Mouse (Mus musculus) brown adipose tissue, adult 24 weeks (tissue): ENCODE data around the gene Dnah2. TPM values are rescaled to one million over a fixed set of nuclear protein-coding genes. Genes with fewer than 3 reads are reported as not detected.

Experiments
- H3K27ac ChIP-seq: fragments of 200-500 bp; replicated peaks from 2 replicates; pipeline ENCODE4 v1.5.1; 2012; ENCODE audit warnings: low read depth, mild to moderate bottlenecking, low read length
- H3K4me1 ChIP-seq: fragments of 200-500 bp; 2 replicates; pipeline ENCODE4 v1.6.1; 2012; ENCODE audit warnings: low read length, mixed read lengths; ENCODE audit not compliant: control insufficient read depth, insufficient read depth, insufficient read length
- H3K4me3 ChIP-seq: fragments of 200-500 bp; 2 replicates; pipeline ENCODE4 v1.5.1; 2012; ENCODE audit warnings: low read depth, mild to moderate bottlenecking, low read length, moderate library complexity; ENCODE audit not compliant: insufficient read depth
- polyA plus RNA-seq: library from polyadenylated mRNA; stranded (reverse); fragments of >200 nt; gene quantifications from 2 replicates; pipeline ENCODE4 v1.2.4, GENCODE M21; 2012; ENCODE audit not compliant: missing spikeins, insufficient read depth, insufficient read length

Dnah2 gene
- polyA plus RNA-seq, 1 experiment, result not detected

DNA sequence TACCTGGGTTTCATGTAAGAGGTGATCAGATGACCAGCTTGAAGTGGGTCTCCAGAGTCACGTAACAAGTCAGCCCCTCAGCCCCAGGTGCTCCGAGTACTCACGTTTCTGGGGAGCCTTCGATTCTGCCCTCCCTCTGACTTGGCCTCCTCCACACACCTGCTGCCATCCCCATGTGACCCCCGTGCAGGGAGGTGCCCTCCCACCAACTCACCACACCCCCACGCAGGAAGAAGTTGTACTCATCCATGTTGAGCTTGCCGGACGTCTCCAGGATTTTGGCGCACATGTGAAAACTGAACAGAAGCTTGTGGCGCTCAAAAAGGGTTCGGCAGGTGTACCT lies 116.3 kb downstream of the Dnah2 start:
- Histone ChIP-seq H3K4me1 (no peaks in the 10 kb centered on the region), H3K4me3 (no peak overlapping the region), H3K27ac (no peak overlapping the region)

DNA sequence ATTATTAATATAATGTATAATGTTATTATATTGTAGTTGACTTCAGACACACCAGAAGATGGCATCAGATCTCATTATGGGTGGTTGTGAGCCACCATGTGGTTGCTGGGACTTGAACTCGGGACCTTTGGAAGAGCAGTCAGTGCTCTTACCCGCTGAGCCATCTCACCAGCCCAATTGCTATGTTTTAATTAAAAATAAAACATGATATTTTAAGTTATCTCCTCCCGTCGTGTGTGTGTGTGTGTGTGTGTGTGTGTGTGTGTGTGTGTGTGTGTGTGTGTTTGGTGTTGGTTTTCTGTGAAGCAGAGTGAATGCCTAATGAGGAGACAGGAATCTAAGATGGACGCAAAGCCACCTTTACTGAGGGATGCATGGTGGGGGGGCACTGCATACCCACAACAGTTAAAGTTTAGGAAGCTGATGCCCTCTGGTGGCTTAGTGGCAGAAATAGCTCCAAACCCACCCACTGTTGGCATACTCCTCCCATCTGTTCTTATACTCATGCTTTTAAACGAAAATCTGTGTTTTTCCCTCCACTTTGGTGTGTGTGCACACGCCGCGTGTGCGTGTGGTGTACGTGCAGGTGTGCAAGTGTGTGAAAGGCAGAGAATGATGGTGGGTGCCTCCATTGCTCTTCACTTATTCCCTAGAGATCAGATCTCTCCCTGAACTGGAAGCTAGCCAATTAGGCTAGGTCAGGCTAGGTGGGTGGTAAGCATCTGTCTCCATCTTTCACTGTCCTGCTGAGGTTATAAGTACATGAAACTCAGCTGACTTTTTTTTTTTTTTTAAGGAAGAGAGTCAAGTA lies 116.9 kb downstream of the Dnah2 start:
- Histone ChIP-seq H3K4me3 (no peak overlapping the region), H3K4me1 (no peaks in the 10 kb centered on the region), H3K27ac (no peak overlapping the region)

DNA sequence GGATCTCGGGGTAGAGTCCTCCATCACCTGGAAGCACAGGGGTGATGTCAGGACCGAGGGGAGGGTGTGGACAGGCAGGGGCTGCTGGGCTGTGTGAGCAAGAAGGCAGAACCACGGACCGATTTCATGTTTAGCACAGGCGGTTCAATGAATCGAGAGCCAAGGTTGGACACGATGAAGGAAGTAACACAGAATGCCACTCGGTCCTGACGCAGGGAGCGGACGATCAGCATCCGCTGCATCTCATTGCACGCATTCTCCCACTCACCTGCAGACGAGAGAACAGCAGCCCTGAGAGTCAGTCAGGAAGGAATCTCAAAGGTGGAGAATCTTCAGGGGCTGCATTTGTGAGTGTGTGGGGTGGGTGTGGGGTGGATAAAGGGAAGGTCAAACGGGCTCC lies 118.3 kb downstream of the Dnah2 start:
- H3K4me1 ChIP-seq, result no peaks in the 10 kb centered on the region
- no peak overlapping the region for H3K4me3 ChIP-seq
- H3K27ac ChIP-seq, result no peak overlapping the region

DNA sequence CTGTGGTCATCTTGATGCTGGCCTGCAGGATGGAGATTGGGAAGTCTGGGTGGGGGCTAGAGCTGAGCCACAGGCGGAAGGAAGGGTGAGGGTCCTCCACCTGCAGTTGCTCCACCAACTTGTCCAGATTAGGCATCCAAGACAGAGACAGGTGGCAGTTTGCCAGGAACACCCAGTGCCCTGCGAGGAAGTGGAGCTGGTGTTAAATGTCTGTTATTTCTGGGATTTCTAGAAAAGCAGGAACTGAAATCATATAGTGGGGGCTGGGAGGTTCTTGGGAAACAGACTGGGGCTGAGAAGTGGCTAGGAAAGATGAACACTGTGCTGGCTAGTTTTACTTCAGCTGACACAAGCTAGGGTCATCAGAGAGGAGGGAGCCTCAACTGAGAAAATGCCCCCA lies 119.6 kb downstream of the Dnah2 start:
- H3K4me1 ChIP-seq, result no peaks in the 10 kb centered on the region
- no peak overlapping the region for H3K4me3 ChIP-seq
- H3K27ac ChIP-seq, result no peak overlapping the region

DNA sequence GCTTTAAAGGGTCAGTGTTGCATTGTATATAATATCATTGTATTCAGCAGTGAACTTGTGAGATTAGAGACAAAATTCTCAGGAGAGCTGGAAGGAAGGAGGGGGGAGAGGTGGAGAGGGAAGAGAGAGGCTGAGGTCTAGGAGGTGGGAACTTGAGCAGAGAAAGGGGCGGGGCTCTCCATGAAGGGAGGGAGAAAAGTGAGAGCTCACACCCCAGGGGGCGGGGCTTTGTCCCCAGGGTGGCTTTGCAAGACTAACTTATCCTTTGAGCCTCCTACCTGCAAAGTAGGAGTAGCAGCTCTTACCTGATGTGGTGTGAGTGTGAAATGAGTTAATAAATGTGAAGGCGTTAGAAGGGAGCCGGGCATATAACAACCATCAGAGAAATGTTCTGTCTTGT lies 120.2 kb downstream of the Dnah2 start:
- Histone ChIP-seq H3K27ac (no peak overlapping the region), H3K4me3 (no peak overlapping the region), H3K4me1 (no peaks in the 10 kb centered on the region)

DNA sequence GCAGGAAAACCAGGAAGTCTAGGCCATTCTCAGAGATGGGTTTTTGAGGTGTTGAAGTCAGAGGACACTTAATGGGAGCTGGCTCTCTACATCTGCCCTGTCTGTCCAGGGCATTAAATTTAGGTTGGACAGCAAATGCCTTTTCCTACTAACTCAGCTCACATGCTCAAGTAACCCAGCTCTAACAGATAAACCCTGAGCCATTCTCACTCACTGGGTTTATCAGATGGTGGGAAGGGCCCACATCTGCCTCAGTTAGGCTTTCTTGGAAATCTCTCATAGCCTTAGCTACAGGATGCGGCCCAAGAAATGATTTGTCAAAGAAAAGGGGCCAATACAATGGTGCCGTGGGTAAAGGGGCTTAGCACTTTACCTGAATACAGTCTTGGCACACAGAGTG lies 122.7 kb downstream of the Dnah2 start:
- no peak overlapping the region for H3K4me3 ChIP-seq
- H3K27ac ChIP-seq, result no peak overlapping the region
- H3K4me1 ChIP-seq, result no peaks in the 10 kb centered on the region

DNA sequence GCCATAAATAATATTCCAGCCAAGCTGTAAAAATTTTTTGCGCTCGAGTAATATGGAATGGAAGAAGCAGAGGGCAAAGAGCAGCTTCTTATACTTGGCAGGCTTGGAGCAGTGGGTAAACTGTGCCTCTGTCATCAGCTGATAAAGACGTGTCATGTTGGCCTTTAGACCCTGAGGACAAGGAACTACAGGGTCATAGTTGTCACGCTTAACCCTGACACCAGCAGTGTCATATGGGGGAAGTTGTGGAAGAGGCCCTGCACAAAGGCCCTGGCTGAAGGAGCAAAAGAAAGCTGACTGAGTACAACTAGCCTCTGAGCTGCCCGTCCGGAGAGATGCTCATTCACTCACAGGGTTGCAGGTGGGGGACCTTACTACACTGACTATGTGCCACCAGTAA lies 125.0 kb downstream of the Dnah2 start:
- H3K4me3 ChIP-seq, result no peak overlapping the region
- H3K27ac ChIP-seq, result no peak overlapping the region
- H3K4me1 ChIP-seq, result no peaks in the 10 kb centered on the region

DNA sequence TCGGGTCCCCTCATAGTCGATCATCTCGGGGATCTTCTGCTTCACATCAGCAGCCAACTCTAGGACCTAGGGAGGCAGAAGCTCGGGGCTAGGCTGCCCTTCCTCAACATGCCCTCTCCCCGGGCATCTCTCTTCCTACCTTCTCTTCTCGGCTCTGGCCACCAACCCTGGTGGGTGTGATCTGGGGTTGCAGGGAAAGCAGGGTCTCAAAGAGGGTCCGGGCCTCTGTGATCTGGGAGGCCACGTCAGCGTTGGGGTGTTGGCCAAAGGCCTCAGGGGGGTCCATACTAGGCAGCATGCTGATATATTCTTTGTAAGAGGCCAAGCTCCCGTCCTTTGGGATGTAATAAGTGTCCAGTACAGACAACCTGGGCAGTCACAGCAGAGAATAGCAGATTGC lies 126.1 kb downstream of the Dnah2 start:
- Histone ChIP-seq H3K4me1 (no peaks in the 10 kb centered on the region), H3K4me3 (no peak overlapping the region), H3K27ac (no peak overlapping the region)

DNA sequence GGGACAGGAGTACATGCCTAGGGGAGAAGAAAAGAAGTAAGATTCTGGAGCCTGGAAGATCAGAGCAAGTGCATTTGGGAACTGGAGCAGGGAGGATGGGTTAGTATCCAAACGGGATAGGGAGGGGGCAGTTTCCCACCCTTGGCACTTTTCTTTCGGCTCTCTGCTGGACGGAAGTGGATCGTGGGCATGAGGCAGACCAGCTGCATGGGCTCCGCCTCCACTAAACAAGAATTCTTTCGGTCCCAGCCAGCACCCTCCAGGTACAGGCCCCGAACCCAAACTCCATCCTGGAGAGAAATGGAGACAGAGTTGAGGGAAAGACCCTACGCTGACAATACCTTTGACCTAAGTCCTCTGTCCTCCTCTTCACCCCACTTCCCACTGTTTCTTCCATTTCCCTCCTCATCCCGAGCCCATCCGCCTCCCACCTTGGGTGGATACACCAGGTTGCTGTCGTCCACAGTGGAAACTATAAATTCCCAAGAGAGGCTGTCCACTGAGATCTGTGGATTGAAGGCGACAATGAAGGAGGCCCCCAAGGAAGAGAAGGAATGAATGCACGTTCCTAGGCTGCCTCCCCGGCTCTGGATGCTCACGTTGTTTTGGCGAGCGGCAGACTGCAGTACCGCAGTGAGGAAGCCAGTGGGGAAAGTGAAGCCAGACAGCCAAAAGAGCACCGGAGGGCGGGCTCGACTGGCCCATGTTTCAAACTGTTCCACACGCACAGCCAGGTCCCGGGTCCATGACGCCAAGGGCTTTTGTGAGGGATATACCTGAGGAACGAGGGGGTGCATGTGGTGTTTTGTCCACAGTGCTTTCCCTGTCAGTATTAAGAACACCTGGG lies 127.6 kb downstream of the Dnah2 start:
- no peak overlapping the region for H3K4me3 ChIP-seq
- H3K4me1 ChIP-seq, result peaks cover 2% of the 10 kb centered on the region; the same call in 1 of the 2 replicates
- H3K27ac ChIP-seq, result no peak overlapping the region

DNA sequence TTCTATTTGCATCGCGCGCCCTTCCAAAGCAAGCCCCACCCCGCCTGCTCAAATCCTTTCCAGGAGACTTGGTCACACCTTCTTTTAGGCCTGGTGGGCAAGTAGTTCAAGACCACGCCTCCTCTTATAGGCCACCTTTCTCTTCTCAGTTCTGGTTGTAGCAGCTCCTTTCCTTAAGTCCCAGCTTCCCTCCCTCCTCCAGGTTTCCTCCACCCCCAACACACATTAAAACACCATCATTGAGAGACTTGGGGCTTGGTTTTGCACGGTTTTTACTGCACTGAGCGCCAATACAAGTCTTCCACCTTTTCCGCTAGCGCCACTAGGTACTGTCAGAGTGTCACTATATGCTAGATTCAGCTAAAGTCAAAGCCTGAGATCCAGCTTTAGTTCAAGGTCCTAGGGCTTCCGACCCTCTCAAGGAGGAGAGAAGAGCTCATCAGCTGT lies 128.3 kb downstream of the Dnah2 start:
- Histone ChIP-seq H3K27ac (no peak overlapping the region), H3K4me1 (peaks cover 2% of the 10 kb centered on the region; the same call in 1 of the 2 replicates), H3K4me3 (peak overlapping the region; percentile 73)

DNA sequence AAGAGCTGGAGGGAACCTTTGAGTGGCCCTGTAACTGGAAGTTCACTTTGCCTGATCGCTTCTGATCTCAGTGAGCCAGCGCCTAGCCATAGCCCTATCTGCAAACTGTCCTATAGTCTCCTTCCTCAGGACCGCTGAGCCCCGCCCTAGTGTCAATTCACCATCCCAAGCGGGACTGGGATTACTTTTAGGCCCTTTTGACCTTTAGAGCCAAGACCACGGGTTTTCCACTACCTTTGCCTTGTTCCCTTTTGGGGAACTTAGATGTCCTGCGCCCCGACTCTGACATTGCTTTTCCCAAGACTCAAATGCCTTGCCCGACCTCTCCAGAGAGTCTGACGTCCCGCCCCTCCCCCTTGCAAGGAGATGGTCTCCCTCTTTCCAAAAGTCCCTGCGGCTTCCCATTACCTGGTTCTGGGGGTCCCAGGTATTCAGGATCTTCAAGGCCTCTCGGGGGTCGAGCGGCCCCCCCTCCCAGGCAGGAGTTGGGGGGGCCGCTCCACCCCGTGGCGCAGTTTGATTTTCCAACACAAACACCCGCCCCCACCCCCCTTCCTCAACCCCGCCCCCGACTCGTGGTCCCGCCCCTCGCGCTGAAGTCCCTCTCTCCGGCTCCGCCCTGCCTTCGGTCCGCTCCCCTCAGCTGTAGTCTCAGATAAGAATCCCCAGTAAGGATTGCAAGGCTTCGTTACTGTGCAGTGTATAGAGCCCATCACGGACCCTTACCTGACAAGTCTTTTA lies 128.9 kb downstream of the Dnah2 start:
- H3K4me3 ChIP-seq, result peak overlapping the region; percentile 73
- H3K27ac ChIP-seq, result peak overlapping the region; percentile 66
- peaks cover 2% of the 10 kb centered on the region for H3K4me1 ChIP-seq

DNA sequence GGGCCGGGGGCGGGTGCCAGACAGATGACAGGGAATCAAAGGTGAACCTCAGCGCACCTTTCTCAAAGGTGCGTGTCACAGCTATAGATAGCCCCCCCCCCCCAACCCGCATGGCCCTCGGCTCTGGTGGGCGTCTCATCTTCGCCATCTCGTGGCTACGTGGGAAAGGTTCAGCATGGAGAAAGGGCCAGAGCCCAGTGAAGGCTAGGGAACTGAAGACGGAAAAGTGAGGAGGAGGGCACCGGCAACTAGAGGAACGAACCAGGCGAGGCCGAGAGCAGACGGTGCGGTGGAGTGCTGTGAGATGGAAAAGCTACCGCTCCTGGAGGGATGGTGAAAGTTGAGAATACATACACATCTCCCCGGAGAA lies 129.5 kb downstream of the Dnah2 start:
- peaks cover 2% of the 10 kb centered on the region for H3K4me1 ChIP-seq

DNA sequence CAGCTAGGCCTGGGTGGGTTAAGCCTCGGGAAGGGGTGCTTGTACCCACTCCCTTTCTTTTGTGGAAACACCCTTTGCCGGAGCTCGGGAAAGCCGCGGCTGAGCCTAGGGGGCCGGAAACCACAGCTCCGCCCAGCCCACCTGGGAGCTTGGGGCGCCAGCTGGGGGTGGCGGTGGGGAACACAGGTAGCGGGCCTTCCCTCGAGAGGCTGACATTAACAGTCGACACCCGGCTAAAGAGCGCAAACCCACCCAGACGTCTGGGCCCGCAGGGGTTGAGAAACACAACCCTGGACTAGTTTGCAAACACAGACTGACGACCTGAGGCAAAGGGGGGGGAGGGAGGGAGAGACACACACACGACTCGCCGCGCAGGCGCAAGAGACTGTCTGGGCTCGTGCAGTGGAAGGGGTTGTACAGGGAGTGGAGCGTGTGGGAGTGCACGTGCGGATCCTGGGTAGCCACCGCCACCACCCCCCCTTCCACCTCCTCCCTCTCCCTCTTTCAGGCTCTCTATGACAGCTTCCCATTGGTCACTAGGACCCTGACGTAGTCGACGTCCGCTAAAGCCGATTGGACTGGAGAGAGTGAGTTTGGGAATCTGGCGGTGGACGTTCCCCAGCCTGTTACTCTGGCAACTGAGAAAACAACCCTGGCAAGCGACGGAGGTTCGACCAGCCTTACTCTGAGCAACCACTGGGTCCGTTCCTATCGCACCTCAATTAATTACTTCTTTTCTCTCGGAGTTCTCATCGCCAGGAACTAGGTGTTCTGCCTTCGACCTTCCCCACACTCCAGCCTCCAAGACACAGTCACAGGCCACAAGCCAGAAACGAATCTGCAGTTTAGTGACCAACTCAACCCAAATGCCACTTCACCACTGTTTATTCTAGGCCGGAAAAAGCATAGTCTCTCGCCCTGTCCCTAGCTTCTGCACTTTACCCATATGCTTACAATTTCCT lies 130.1 kb downstream of the Dnah2 start:
- H3K27ac ChIP-seq, result peak overlapping the region; percentile 98
- peak overlapping the region; percentile 73 for H3K4me3 ChIP-seq
- H3K4me1 ChIP-seq, result peaks cover 7% of the 10 kb centered on the region

More for the DNA sequence above, 129.5 kb downstream of the Dnah2 start:
- Histone ChIP-seq H3K4me3 (peak overlapping the region; percentile 73), H3K27ac (peak overlapping the region; percentile 66)
